Mouse (Mus musculus) midbrain, embryonic 12.5 days (tissue): Measurements from ENCODE around the gene Pmpcb. TPM values are rescaled to one million over a fixed set of nuclear protein-coding genes. Genes with fewer than 3 reads are reported as not detected.
A peak's percentile ranks its signal among the peaks of the same experiment; 100 is the strongest.

Experiments used
- ATAC-seq: fragments of 200-750 bp; cut with Nextera tagmentation; 2 replicates; pipeline ENCODE4 v1.8.0; 2017; ENCODE audit warnings: low read depth, moderate TSS enrichment, moderate library complexity; ENCODE audit not compliant: low FRiP score
- H3K27ac ChIP-seq: fragments of 300-500 bp; sonication (generic); replicated peaks from 2 replicates; pipeline ENCODE4 v1.5.1; 2016; ENCODE audit warnings: mild to moderate bottlenecking
- H3K27me3 ChIP-seq: fragments of 300-500 bp; sonication (generic); 2 replicates; pipeline ENCODE4 v1.6.1; 2016; ENCODE audit warnings: mild to moderate bottlenecking
- H3K36me3 ChIP-seq: fragments of 300-500 bp; sonication (generic); 2 replicates; pipeline ENCODE4 v1.6.1; 2016
- H3K4me1 ChIP-seq: fragments of 300-500 bp; sonication (generic); 2 replicates; pipeline ENCODE4 v1.6.1; 2016
- H3K4me2 ChIP-seq: fragments of 300-500 bp; sonication (generic); replicated peaks from 2 replicates; pipeline ENCODE4 v1.6.1; 2016; ENCODE audit warnings: mild to moderate bottlenecking, moderate library complexity
- H3K4me3 ChIP-seq: fragments of 300-500 bp; sonication (generic); 2 replicates; pipeline ENCODE4 v1.5.1; 2016; ENCODE audit warnings: mild to moderate bottlenecking
- H3K9ac ChIP-seq: fragments of 300-500 bp; sonication (generic); replicated peaks from 2 replicates; pipeline ENCODE4 v1.6.1; 2016; ENCODE audit warnings: mild to moderate bottlenecking, moderate library complexity
- H3K9me3 ChIP-seq: fragments of 300-500 bp; sonication (generic); 2 replicates; pipeline ENCODE4 v1.6.1; 2016; ENCODE audit warnings: mild to moderate bottlenecking
- WGBS: fragments of 180-500 bp; shearing (Covaris S2); methylation state at CpG from one replicate; pipeline ENCODE4 v1.1.7; 2016; 5-methylcytosine and 5-hydroxymethylcytosine counted together
- polyA plus RNA-seq: library from polyadenylated mRNA; unstranded; fragments of >200 nt; fragmentation: Nextera tagmentation; extraction: Ambion mirVana; gene quantifications from 2 replicates; pipeline ENCODE4 v1.2.1, GENCODE M21; 2016

The Pmpcb gene
- polyA plus RNA-seq, 1 experiment from 2014 or later = 90.8 TPM

DNA sequence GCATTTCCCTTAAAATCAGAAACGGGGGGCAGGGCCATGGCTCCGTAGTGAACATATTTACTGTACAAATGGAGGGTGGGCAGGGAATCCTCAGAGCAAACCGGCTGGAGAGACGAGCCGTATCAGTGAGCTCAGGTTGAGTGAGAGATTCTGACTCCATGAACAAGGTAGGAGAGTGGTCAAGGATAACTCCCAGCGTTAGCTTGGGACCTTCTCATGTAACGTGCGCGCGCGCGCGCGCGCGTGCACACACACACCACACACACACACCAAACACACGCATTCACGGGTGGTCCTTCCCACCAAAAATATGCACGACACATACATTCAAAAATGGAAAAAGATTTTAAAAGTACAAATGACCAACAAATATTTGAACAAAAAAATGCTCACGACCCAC is 1.8 kb upstream of the Pmpcb start:
- Histone ChIP-seq H3K4me1 (peaks cover 52% of the 10 kb centered on the region), H3K36me3 (peaks cover 16% of the 10 kb centered on the region), H3K9ac (no peak overlapping the region), H3K4me3 (no peak overlapping the region), H3K27ac (no peak overlapping the region), H3K27me3 (no peaks in the 10 kb centered on the region), H3K4me2 (no peak overlapping the region), H3K9me3 (no peaks in the 10 kb centered on the region)
- ATAC-seq = no peak
- 79% methylated on average over 20 of the region's 20 CpGs for WGBS

DNA sequence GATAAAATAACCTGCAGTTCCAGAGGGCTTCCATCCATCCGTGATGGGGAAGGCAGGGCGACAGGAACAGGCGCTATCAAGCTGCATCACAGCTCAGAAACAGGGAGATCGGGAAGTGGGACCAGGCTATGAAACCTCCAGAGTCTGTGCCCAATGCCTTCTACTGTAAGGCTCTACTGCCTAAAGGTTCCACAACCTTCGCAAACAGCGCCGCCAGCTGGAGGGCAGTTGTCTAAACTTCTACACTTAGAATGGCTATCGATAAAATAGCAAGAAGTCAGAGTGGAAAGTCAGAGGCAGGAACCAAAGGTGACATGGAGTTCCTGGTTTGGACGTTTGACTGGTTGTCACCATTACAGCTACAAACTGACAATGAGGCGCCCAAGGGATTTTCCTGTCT is 1.4 kb upstream of the Pmpcb start:
- no peak overlapping the region for H3K4me2 ChIP-seq

DNA sequence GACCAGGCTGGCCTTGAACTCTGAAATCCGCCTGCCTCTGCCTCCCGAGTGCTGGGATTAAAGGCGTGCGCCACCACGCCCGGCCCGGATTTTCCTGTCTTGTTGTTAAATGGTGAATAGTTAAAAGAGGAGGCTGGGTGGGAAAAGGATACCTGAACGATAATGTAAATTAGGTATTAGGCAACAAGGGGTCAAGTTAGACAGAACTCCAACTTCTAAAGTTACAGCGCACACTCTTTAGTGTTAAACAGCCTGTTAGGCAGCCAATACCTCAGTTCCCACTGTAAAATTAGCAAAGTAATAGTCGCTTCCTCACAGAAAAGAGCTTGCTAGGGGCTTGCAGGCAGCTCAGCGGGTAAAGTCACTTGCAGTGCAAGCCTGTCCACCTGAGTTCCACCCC is 895 bp upstream of the Pmpcb start:
- 86% methylated on average over 11 of the region's 11 CpGs for WGBS
- no peak for ATAC-seq
- Histone ChIP-seq H3K27ac (no peak overlapping the region), H3K4me2 (no peak overlapping the region), H3K36me3 (peaks cover 23% of the 10 kb centered on the region), H3K9me3 (no peaks in the 10 kb centered on the region), H3K4me1 (peaks cover 49% of the 10 kb centered on the region), H3K9ac (no peak overlapping the region), H3K27me3 (no peaks in the 10 kb centered on the region), H3K4me3 (no peak overlapping the region)

More for the DNA sequence above, 1.4 kb upstream of the Pmpcb start:
- H3K9me3 ChIP-seq = no peaks in the 10 kb centered on the region
- 35% methylated on average over 10 of the region's 10 CpGs for WGBS
- H3K36me3 ChIP-seq = peaks cover 20% of the 10 kb centered on the region
- no peak overlapping the region for H3K27ac ChIP-seq
- ATAC-seq = no peak
- H3K27me3 ChIP-seq = no peaks in the 10 kb centered on the region
- no peak overlapping the region for H3K9ac ChIP-seq
- H3K4me1 ChIP-seq = peaks cover 52% of the 10 kb centered on the region
- no peak overlapping the region for H3K4me3 ChIP-seq

DNA sequence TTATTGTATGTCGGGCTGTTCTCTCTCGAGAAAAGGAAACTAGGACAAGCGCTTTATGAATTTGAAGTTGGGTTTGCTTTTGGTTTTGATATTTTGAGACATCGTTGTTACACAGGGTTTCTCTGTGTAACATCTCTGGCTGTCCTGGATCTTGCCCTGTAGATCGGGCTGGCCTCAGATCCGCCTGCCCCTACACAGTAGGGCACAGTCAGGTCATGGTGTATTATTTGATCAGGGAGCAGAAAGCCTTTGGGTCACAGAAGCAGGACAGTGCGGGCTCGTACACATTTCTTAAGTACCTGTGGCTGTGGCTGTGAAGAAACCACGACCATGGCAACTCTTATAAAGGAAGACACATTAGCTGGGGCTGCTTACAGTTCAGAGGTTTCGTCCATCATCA is 679 bp downstream of the Pmpcb start:
- Histone ChIP-seq H3K4me3 (peak overlapping the region; percentile 94), H3K4me2 (peak overlapping the region; percentile 92), H3K27me3 (no peaks in the 10 kb centered on the region), H3K9ac (peak overlapping the region; percentile 93), H3K36me3 (peaks cover 38% of the 10 kb centered on the region), H3K4me1 (peaks cover 36% of the 10 kb centered on the region), H3K9me3 (no peaks in the 10 kb centered on the region), H3K27ac (0 out of 2 replicates have a peak overlapping the region, but pooled peaks have one; percentile 84)
- no peak for ATAC-seq
- 32% methylated on average over 10 of the region's 10 CpGs for WGBS

DNA sequence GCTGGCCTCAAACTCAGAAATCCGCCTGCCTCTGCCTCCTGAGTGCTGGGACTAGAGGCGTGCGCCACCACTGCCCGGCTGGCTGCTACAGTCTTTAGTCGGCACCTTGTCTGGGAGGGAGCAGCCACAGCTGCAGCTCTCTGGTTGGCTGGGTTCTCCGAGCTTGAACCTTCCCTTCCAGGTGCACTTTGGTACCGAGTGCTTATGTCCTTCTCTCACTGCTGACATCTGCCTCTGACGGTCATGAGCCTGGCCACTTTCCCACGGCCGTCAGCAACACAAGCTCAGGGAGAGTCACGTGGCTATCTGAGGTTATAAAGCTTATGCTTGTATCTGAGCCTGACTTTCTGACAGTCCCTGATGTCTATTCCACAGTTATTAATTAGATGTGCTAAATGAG is 2.2 kb downstream of the Pmpcb start:
- Histone ChIP-seq H3K4me1 (peaks cover 24% of the 10 kb centered on the region), H3K4me2 (no peak overlapping the region), H3K27me3 (no peaks in the 10 kb centered on the region), H3K36me3 (peaks cover 53% of the 10 kb centered on the region), H3K9ac (no peak overlapping the region), H3K27ac (no peak overlapping the region), H3K4me3 (no peak overlapping the region), H3K9me3 (no peaks in the 10 kb centered on the region)
- ATAC-seq = no peak
- WGBS = 92% methylated on average over 11 of the region's 11 CpGs

DNA sequence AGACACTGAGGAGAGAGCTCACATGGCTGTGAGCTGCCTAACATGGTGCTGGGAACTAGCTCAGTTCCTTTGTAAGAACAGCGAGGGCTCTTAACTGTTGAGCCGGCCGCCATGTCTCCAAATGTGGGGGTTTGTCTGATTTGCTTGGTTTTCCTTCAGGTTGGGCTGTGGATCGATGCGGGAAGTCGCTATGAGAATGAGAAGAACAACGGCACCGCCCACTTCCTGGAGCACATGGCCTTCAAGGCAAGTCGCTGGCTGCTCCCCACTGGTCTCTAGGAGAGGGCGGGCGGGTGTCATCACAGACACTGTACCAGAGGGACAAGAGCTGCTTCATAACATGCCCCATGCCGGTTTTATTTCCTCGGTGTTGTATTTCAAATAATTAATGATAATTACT is 2.9 kb downstream of the Pmpcb start:
- WGBS = 95% methylated on average over 13 of the region's 13 CpGs
- H3K27ac ChIP-seq = no peak overlapping the region
- H3K27me3 ChIP-seq = no peaks in the 10 kb centered on the region
- no peak overlapping the region for H3K4me3 ChIP-seq
- H3K4me1 ChIP-seq = peaks cover 16% of the 10 kb centered on the region
- H3K9ac ChIP-seq = no peak overlapping the region
- no peak for ATAC-seq
- no peak overlapping the region for H3K4me2 ChIP-seq
- peaks cover 61% of the 10 kb centered on the region for H3K36me3 ChIP-seq
- H3K9me3 ChIP-seq = no peaks in the 10 kb centered on the region

DNA sequence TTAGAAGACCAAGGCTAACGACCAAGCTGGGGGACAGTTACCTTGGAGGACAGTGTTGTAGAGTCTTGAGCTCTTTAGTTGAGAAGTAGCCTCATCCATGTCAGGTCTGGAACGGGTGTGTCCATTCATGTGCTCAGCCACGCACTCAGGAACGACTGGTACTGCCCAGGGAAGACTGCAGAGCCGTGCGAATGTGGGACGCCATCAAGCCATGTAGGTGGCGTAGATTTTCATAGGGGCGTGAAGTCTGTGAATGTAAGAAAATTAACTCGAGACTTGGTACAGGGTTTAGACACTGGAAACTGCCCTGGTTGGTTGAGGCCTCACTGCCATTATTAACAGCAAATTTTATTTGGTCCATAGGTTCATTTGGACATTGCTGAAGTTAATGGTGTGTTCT is 6.7 kb downstream of the Pmpcb start:
- Histone ChIP-seq H3K36me3 (peaks cover 96% of the 10 kb centered on the region), H3K9ac (no peak overlapping the region), H3K27ac (no peak overlapping the region), H3K4me3 (no peak overlapping the region), H3K9me3 (no peaks in the 10 kb centered on the region), H3K27me3 (no peaks in the 10 kb centered on the region), H3K4me1 (0 out of 2 replicates have a peak, but pooled peaks cover 1% of the 10 kb centered on the region), H3K4me2 (no peak overlapping the region)
- 95% methylated on average over 10 of the region's 10 CpGs for WGBS
- ATAC-seq = no peak

DNA sequence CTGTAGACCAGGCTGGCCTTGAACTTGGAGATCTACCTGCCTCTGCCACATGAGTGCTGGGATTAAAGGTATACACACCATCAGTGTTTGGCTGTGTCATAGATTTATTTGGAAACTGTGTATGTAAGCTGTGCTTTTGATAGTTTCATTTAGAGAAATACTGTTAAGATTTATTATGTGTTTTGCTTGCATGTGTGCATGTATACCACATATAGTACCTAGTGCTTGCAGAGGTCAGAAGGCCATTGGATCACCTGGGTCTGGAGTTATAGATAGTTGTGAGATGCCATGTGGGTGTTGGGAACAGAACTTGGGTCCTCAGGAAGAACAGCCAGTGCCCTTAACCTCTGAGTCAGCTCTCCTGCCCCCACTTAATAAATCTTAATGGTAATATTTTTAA is 7.7 kb downstream of the Pmpcb start:
- Histone ChIP-seq H3K4me2 (no peak overlapping the region), H3K27ac (no peak overlapping the region), H3K4me3 (no peak overlapping the region), H3K9ac (no peak overlapping the region), H3K4me1 (no peaks in the 10 kb centered on the region), H3K9me3 (no peaks in the 10 kb centered on the region), H3K27me3 (no peaks in the 10 kb centered on the region), H3K36me3 (peaks cover 96% of the 10 kb centered on the region)
- ATAC-seq = no peak

DNA sequence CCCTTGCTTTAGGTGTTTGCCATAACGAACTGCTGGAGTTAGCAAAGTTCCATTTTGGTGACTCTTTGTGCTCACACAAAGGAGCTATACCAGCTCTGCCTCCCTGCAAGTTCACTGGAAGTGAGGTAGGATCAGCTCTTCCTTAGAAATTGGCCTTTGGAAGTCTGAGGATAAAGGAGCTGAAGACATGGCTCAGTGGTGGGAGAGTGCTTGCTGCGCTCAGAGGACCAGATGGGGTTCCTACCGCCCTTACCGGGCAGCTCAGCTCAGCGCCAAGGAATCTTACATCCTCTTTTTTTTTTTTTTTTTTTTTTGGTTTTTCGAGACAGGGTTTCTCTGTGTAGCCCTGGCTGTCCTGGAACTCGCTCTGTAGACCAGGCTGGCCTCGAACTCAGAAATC is 9.0 kb downstream of the Pmpcb start:
- H3K9me3 ChIP-seq = no peaks in the 10 kb centered on the region
- no peaks in the 10 kb centered on the region for H3K27me3 ChIP-seq
- WGBS = 95% methylated on average over 7 of the region's 8 CpGs
- H3K4me1 ChIP-seq = no peaks in the 10 kb centered on the region
- H3K36me3 ChIP-seq = peaks cover 99% of the 10 kb centered on the region
- H3K9ac ChIP-seq = no peak overlapping the region
- H3K27ac ChIP-seq = no peak overlapping the region
- H3K4me3 ChIP-seq = no peak overlapping the region
- no peak overlapping the region for H3K4me2 ChIP-seq
- ATAC-seq = no peak

DNA sequence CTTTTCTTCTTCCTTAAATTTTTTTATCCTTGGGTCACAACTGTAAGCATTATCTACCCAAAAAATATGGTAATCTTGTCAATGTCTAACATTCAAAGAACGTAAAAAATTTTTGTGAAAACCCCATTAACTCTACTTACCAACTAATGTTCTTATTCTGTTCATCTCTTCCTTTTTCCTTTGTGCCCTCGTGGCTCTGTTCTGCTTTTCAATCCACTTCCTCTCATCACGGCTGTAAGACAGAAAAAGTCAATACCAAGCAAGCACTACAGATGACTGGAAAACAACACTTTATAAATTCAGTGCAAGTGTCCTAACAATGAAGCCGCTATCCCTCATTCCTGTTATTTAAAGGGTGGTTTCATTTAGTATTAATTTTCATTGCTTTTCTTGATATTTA is 31.6 kb downstream of the Pmpcb start:
- H3K9ac ChIP-seq = no peak overlapping the region
- H3K4me3 ChIP-seq = no peak overlapping the region
- WGBS = 95% methylated on average over 4 of the region's 4 CpGs
- H3K36me3 ChIP-seq = peaks cover 67% of the 10 kb centered on the region
- H3K4me1 ChIP-seq = no peaks in the 10 kb centered on the region
- no peak for ATAC-seq
- no peak overlapping the region for H3K4me2 ChIP-seq
- H3K27ac ChIP-seq = no peak overlapping the region
- H3K9me3 ChIP-seq = no peaks in the 10 kb centered on the region
- no peaks in the 10 kb centered on the region for H3K27me3 ChIP-seq

DNA sequence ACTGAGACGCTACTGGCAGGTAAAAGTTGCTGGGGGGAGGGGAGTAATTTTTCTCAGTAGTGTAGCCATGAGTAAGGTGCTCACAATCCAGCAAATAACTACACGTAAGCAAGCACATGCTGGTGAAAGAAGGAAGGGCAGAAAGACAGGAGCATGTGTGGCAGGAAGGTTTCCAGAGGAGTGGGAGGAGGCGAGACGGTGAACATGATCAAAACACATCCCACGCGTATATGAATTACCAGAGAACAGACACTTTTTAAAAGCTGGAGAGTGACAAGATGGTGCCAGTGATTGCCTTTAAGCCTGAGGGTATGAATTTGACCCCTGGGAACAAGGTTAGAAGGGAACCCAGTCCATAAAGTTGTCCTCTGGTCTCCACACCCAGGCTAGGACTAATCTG is 32.9 kb downstream of the Pmpcb start:
- ATAC-seq = no peak
- Histone ChIP-seq H3K9ac (no peak overlapping the region), H3K27me3 (no peaks in the 10 kb centered on the region), H3K27ac (no peak overlapping the region), H3K4me2 (no peak overlapping the region), H3K4me3 (no peak overlapping the region), H3K36me3 (peaks cover 67% of the 10 kb centered on the region), H3K9me3 (no peaks in the 10 kb centered on the region), H3K4me1 (no peaks in the 10 kb centered on the region)
- 94% methylated on average over 6 of the region's 6 CpGs for WGBS

DNA sequence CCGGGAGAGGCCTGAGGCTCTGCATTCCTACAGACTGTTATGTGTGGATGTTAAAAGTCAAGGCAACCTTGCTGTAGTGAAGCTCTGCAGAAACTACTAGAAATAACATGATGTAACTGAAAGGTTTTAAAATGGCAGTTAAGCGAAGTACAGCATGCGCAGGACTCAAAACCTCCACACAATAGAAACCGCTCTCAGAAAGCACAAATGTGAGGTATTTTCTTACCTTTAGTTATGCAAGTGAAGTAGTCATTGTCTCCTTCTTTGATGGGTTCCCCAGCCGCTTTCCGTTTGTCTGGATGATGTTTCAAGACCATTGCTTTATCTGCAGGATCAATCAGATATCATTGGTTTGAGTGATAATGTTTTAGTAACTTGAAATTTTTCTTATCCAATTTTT is 39.5 kb downstream of the Pmpcb start:
- Histone ChIP-seq H3K4me1 (no peaks in the 10 kb centered on the region), H3K4me3 (no peak overlapping the region), H3K4me2 (no peak overlapping the region), H3K9me3 (no peaks in the 10 kb centered on the region), H3K36me3 (peaks cover 68% of the 10 kb centered on the region), H3K9ac (no peak overlapping the region), H3K27me3 (no peaks in the 10 kb centered on the region), H3K27ac (no peak overlapping the region)
- no peak for ATAC-seq
- 93% methylated on average over 6 of the region's 6 CpGs for WGBS
